Mouse (Mus musculus): ENCODE results near the gene Lce3c.

The Lce3c gene

DNA sequence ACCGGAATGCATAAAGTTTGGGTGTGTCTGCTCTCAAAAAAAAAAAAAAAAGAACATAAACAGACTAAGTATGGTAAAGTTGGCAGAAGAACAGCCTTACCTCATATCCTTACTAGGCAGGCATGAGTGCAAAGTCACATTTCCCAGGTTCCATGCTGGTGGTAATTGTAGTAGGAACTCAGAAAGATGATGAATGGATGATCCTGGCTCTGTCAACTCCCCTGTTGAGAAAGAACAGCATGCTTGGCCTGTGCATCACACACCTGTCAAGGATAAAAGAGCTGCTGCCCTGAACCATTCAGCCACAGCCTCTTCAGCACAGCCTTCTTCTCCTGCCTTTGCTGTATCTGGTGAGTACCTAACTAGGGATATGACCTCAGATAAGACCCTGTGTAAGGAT, at the start of gene Lce3c:
TSS of gene Lce3c (plus strand) at position 301 of the 400 bp plus-strand sequence.
- in situ Hi-C loops (cut with MboI), result no loop called here

GRCm38 (mm10) chr3:92894489-92894888, 49.8 kb upstream of the Lce3c start:
- in situ Hi-C loops (cut with MboI), result no loop called here

GRCm38 (mm10) chr3:92902992-92903391, 41.3 kb upstream of the Lce3c start:
- in situ Hi-C loops (cut with MboI), result no loop called here

DNA sequence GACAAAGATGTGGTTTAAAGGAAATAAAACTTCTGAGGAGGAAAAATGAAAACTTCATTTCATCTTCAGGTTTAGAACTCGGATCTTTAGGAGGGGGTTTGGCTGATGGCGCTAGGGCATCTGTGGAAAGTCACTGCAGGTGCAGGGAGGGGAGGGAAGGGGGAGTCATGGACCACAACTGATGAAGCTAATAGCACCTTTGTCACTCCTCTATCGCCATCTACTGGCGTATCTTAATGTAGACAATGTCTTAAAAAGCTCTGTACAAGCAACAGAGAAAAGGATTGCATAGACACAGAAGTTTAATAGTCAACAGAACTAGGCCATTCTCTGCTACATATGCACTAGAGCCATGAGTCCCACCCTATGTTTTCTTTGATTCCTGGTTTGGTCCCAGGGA, 40.6 kb upstream of the Lce3c start:
- in situ Hi-C loops (cut with MboI), result no loop called here

- in situ Hi-C loops (cut with MboI), result no loop called here
Measured at GRCm38 (mm10) chr3:92905182-92905581, 39.1 kb upstream of the Lce3c start.

GRCm38 (mm10) chr3:92907571-92907970, 36.7 kb upstream of the Lce3c start:
- in situ Hi-C loops (cut with MboI), result no loop called here

DNA sequence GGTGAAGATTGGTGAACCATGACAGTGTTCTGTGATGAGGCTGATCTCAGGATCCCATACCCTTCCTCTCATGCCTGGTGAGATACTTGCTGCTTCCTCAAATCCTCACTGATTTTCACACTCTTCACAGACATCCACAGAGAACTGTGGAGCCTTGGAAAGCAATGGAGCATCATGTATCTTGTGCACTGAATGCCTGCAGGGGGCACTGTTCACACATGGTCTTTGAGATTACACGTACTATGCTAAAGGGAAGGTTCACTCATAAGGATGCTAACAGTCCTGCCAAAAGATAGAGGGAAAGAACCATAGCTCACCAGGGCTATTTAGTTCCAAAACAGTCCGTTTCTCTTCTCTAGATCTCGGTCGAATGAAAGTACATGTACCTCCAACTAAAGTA, 23.9 kb upstream of the Lce3c start:
- in situ Hi-C loops (cut with MboI), result no loop called here

- in situ Hi-C loops (cut with MboI), result no loop called here
Measured at GRCm38 (mm10) chr3:92926130-92926529, 18.2 kb upstream of the Lce3c start, which contains the start of gene Lce3a. TSS of gene Lce3a (minus strand) at chr3:92926230.

GRCm38 (mm10) chr3:92932679-92933078, 11.6 kb upstream of the Lce3c start, which contains the start of gene Lce3b:
TSS of gene Lce3b (plus strand) at chr3:92932979.
- in situ Hi-C loops (cut with MboI), result no loop called here

DNA sequence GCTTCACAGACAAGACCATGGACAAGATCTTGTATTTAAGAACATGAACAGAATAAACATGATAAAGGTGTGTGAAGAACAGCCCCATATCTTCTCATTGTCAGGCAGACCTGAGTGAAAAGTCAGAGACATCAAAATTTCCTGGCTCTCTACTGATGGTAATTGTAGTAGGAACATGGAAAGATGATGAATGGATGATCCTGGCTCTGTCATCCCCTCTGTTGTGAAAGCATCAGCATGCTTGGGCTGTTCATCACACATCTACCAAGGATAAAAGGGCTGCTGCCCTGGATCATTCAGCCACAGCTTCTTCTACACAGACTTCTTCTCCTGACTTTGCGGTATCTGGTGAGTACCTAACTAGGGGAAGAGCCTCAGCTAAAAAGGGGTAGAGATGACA, 12.8 kb downstream of the Lce3c start, which contains the start of gene Lce3d:
TSS of gene Lce3d (plus strand) at position 301 of the 400 bp plus-strand sequence.
- in situ Hi-C loops (cut with MboI), result no loop called here

DNA sequence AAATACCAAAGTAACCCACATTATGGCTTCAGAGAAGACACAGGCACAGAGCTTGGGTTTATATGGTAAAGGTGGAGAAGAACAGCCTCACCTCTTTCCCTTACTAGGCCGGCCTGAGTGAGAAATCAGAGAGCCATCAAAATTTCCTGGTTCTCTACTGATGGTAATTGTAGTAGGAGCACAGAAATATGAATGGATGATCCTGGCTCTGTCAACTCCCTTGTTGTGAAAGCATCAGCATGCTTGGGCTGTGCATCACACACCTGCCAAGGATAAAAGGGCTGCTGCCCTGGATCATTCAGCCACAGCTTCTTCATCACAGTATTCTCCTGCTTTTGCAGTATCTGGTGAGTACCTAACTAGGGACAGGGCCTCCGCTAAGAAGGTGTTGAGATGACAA, 22.5 kb downstream of the Lce3c start, which contains the start of gene Lce3e:
TSS of gene Lce3e (plus strand) at position 301 of the 400 bp plus-strand sequence.
- in situ Hi-C loops (cut with MboI), result no loop called here

DNA sequence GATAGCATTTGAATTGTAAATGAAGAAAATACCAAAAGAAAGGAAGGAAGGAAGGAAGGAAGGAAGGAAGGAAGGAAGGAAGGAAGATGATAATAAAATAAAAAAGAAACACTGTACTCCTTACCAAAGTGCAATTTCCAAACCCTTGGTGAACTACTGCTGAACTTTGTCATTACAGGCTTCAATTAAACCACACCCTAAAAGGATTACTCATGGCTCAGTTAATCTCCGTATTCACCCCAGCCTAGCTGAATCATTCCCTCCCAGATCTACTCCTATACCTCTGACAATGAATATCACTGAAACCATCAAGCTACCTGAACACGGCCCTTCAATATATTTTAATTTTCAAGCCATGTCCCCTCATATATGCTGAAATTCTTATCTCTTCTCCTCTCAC, 34.2 kb downstream of the Lce3c start:
- in situ Hi-C loops (cut with MboI), result no loop called here

DNA sequence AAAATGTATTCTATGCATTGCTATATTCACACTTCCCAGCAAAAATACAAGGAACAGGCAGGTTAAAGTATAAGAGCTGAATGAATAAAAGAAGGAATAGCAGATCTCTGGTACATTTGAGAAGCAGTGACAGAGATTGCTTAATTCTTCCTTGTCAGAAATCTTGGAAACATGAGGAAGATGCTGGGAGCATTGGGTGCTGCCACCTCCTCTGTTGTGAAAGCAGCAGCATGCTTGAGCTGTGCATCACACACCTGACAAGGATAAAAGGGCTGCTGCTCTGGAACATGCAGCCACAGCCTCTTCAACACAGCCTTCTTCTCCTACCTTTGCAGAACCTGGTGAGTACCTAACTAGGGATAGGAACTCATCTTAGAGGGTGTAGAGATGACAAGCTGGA, 47.6 kb downstream of the Lce3c start, which contains the start of gene Lce3f:
TSS of gene Lce3f (plus strand) at position 301 of the 400 bp plus-strand sequence.
- in situ Hi-C loops (cut with MboI), result no loop called here
